Mouse (Mus musculus) myocyte (in vitro differentiated cells): ENCODE measurements around the gene Inhbe. TPM values are rescaled to one million over a fixed set of nuclear protein-coding genes. Genes with fewer than 3 reads are reported as not detected.

Experiments used
- H3K27me3 ChIP-seq: one replicate; pipeline ENCODE4 v1.6.1; 2011; ENCODE audit not compliant: control insufficient read depth, insufficient read depth, insufficient read length
- H3K36me3 ChIP-seq: one replicate; pipeline ENCODE4 v1.6.1; 2011; ENCODE audit not compliant: control insufficient read depth, insufficient read depth
- H3K4me2 ChIP-seq: one replicate; pipeline ENCODE4 v1.6.1; 2011; ENCODE audit warnings: low read depth, control low read depth
- H3K4me3 ChIP-seq: one replicate; pipeline ENCODE4 v1.5.1; 2011; ENCODE audit warnings: mild to moderate bottlenecking, control low read depth, moderate library complexity
- H3K79me2 ChIP-seq: one replicate; pipeline ENCODE4 v1.6.1; 2011; ENCODE audit not compliant: control insufficient read depth, insufficient read depth
- H3ac ChIP-seq: one replicate; pipeline ENCODE4 v1.6.1; 2011; ENCODE audit not compliant: control insufficient read depth, insufficient read length
- CEBPB ChIP-seq: IDR thresholded peaks from 2 replicates; pipeline ENCODE4 v1.6.1; 2011; ENCODE audit warnings: mild to moderate bottlenecking, moderate library complexity; ENCODE audit not compliant: poor library complexity, insufficient read depth, severe bottlenecking
- E2F4 ChIP-seq: IDR thresholded peaks from one replicate; pipeline ENCODE4 v1.6.1; 2011; ENCODE audit warnings: mild to moderate bottlenecking, control low read depth, moderate library complexity; ENCODE audit not compliant: insufficient read depth
- MAX ChIP-seq: IDR thresholded peaks from one replicate; pipeline ENCODE4 v1.6.1; 2011; ENCODE audit warnings: low read depth, mild to moderate bottlenecking, control low read depth
- MYOD1 ChIP-seq, 3 experiments: IDR thresholded peaks; one replicate each; pipeline ENCODE4 v1.6.1; 2011; ENCODE audit warnings: control low read depth in 2 of 3, low read depth in 2 of 3, mild to moderate bottlenecking in 2 of 3, moderate library complexity in 1 of 3; ENCODE audit not compliant: insufficient read length in 2 of 3, control insufficient read depth in 1 of 3
- MYOG ChIP-seq, 3 experiments: IDR thresholded peaks; one replicate each; pipeline ENCODE4 v1.6.1; 2011; ENCODE audit warnings: control low read depth in 2 of 3, low read depth in 2 of 3, mild to moderate bottlenecking in 2 of 3; ENCODE audit not compliant: insufficient read length in 2 of 3, control insufficient read depth in 1 of 3, insufficient read depth in 1 of 3
- POLR2A ChIP-seq: IDR thresholded peaks from one replicate; pipeline ENCODE4 v1.6.1; 2011; ENCODE audit warnings: low read depth, mild to moderate bottlenecking, control low read depth, moderate library complexity; ENCODE audit not compliant: insufficient read length
- POLR2AphosphoS2 ChIP-seq: IDR thresholded peaks from one replicate; pipeline ENCODE4 v1.6.1; 2011; ENCODE audit warnings: low read depth, control low read depth; ENCODE audit not compliant: insufficient read length
- REST ChIP-seq: IDR thresholded peaks from one replicate; pipeline ENCODE4 v1.6.1; 2011; ENCODE audit warnings: mild to moderate bottlenecking, control low read depth, moderate library complexity; ENCODE audit not compliant: insufficient read depth, insufficient read length
- SRF ChIP-seq: IDR thresholded peaks from one replicate; pipeline ENCODE4 v1.6.1; 2011; ENCODE audit warnings: low read depth; ENCODE audit not compliant: control insufficient read depth, insufficient read length
- TCF12 ChIP-seq: IDR thresholded peaks from one replicate; pipeline ENCODE4 v1.6.1; 2011; ENCODE audit warnings: mild to moderate bottlenecking, control low read depth; ENCODE audit not compliant: poor library complexity, insufficient read depth, severe bottlenecking
- TCF3 ChIP-seq: IDR thresholded peaks from one replicate; pipeline ENCODE4 v1.6.1; 2011; ENCODE audit warnings: low read depth, control low read depth; ENCODE audit not compliant: insufficient read length
- USF1 ChIP-seq: IDR thresholded peaks from one replicate; pipeline ENCODE4 v1.6.1; 2011; ENCODE audit warnings: low read depth, mild to moderate bottlenecking, control low read depth, moderate library complexity
- polyA plus RNA-seq: library from polyadenylated mRNA; unstranded; fragments of >200 nt; fragmentation: generic; extraction: Trizol; gene quantifications from one replicate; pipeline ENCODE4 v1.2.1, GENCODE M21; 2012; ENCODE audit warnings: missing spikeins

The Inhbe gene
- polyA plus RNA-seq, 1 experiment: 0.10 TPM

GRCm38 (mm10) chr10:127326017-127326801 is 28.0 kb downstream of the Inhbe start:
- H3K4me3 ChIP-seq: no peak overlapping the region
- peaks cover 42% of the 10 kb centered on the region for H3K27me3 ChIP-seq
- TF ChIP-seq MYOD1 (IDR thresholded peaks at IDR 0.05; ENCODE audit: control insufficient read depth in 1 of 3, insufficient read length in 2 of 3, low read depth in 2 of 3) (no peak), USF1 (no peak), POLR2A (no peak), POLR2AphosphoS2 (no peak), TCF3 (no peak), MAX (no peak), CEBPB (no peak), REST (no peak), TCF12 (no peak), E2F4 (no peak), MYOG (IDR thresholded peaks at IDR 0.05; ENCODE audit: control insufficient read depth in 1 of 3, insufficient read depth in 1 of 3, insufficient read length in 2 of 3, low read depth in 2 of 3) (no peak)
- no peaks in the 10 kb centered on the region for H3K79me2 ChIP-seq
- no peaks in the 10 kb centered on the region for H3K36me3 ChIP-seq
- no peak overlapping the region for H3ac ChIP-seq
- H3K4me2 ChIP-seq: no peak overlapping the region

- Histone ChIP-seq H3K4me2 (no peak overlapping the region), H3K36me3 (no peaks in the 10 kb centered on the region), H3ac (no peak overlapping the region), H3K27me3 (peaks cover 42% of the 10 kb centered on the region), H3K4me3 (no peak overlapping the region), H3K79me2 (no peaks in the 10 kb centered on the region)
- TF ChIP-seq SRF: no peak
- no peak for TF ChIP-seq POLR2AphosphoS2
- no peak for TF ChIP-seq E2F4
- TF ChIP-seq MYOG (IDR thresholded peaks at IDR 0.05; ENCODE audit: control insufficient read depth in 1 of 3, insufficient read depth in 1 of 3, insufficient read length in 2 of 3, low read depth in 2 of 3): no peak
- no peak for TF ChIP-seq USF1
- no peak for TF ChIP-seq TCF3
- TF ChIP-seq TCF12: no peak
- TF ChIP-seq POLR2A: no peak
- no peak for TF ChIP-seq MYOD1 (IDR thresholded peaks at IDR 0.05; ENCODE audit: control insufficient read depth in 1 of 3, insufficient read length in 2 of 3, low read depth in 2 of 3)
Observed at GRCm38 (mm10) chr10:127325454-127326016, 28.7 kb downstream of the Inhbe start.

- Histone ChIP-seq H3K27me3 (peaks cover 42% of the 10 kb centered on the region), H3K4me3 (no peak overlapping the region), H3K36me3 (no peaks in the 10 kb centered on the region), H3K79me2 (no peaks in the 10 kb centered on the region), H3ac (no peak overlapping the region), H3K4me2 (no peak overlapping the region)
- no peak for TF ChIP-seq TCF3
- no peak for TF ChIP-seq MYOG (IDR thresholded peaks at IDR 0.05; ENCODE audit: control insufficient read depth in 1 of 3, insufficient read depth in 1 of 3, insufficient read length in 2 of 3, low read depth in 2 of 3)
- TF ChIP-seq E2F4: no peak
- TF ChIP-seq USF1: no peak
- no peak for TF ChIP-seq TCF12
- TF ChIP-seq MAX: no peak
- no peak for TF ChIP-seq POLR2AphosphoS2
- no peak for TF ChIP-seq SRF
- TF ChIP-seq REST: no peak
- TF ChIP-seq MYOD1 (IDR thresholded peaks at IDR 0.05; ENCODE audit: control insufficient read depth in 1 of 3, insufficient read length in 2 of 3, low read depth in 2 of 3): no peak
Observed at GRCm38 (mm10) chr10:127324495-127324894, 29.7 kb downstream of the Inhbe start.

GRCm38 (mm10) chr10:127323131-127323855 is 30.9 kb downstream of the Inhbe start:
- Histone ChIP-seq H3K79me2 (no peaks in the 10 kb centered on the region), H3ac (no peak overlapping the region), H3K4me2 (no peak overlapping the region), H3K27me3 (peaks cover 42% of the 10 kb centered on the region), H3K4me3 (no peak overlapping the region), H3K36me3 (no peaks in the 10 kb centered on the region)
- no peak for TF ChIP-seq TCF3
- no peak for TF ChIP-seq SRF
- no peak for TF ChIP-seq MYOG (IDR thresholded peaks at IDR 0.05; ENCODE audit: control insufficient read depth in 1 of 3, insufficient read depth in 1 of 3, insufficient read length in 2 of 3, low read depth in 2 of 3)
- TF ChIP-seq E2F4: no peak
- no peak for TF ChIP-seq REST
- no peak for TF ChIP-seq CEBPB
- no peak for TF ChIP-seq POLR2A
- TF ChIP-seq MAX: no peak
- no peak for TF ChIP-seq POLR2AphosphoS2
- TF ChIP-seq USF1: no peak
- no peak for TF ChIP-seq TCF12
- no peak for TF ChIP-seq MYOD1 (IDR thresholded peaks at IDR 0.05; ENCODE audit: control insufficient read depth in 1 of 3, insufficient read length in 2 of 3, low read depth in 2 of 3)
